Mouse (Mus musculus) liver, adult 2 months (tissue): Measurements from ENCODE around the gene Aox1.

Experiments used
- CTCF ChIP-seq: fragments of 200-500 bp; IDR thresholded peaks from 2 replicates; pipeline ENCODE4 v1.5.1; 2011; ENCODE audit warnings: low read depth, low read length, control low read depth
- POLR2A ChIP-seq: fragments of 200-500 bp; IDR thresholded peaks from 2 replicates; pipeline ENCODE4 v1.6.1; 2011; ENCODE audit warnings: low read length, control low read depth; ENCODE audit not compliant: insufficient read depth; ENCODE audit errors: extremely low read depth

DNA sequence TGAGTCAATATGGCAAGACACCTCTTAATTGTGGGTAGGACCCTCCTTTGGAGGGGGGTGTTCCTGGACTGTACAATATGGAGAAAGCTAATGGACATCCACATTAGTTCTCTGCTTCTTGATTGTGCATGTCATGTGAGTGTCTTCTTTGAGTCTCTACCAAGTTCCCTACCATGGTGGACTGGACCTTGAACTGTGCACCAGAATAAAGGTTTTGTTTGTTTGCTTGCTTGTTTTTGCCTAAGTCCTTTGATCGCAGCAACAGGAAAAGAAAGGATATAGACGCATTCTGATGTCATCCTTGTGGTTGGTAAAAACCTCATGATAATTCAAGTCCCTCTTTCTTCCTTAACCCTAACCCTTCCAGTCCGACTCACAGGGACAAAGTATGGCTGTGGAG, 88.5 kb downstream of the Aox1 start:
- TF ChIP-seq CTCF (no peak), POLR2A (no peak)
